Mouse (Mus musculus) heart, adult 2 months (tissue): Measurements from ENCODE around the gene Lrtm1. TPM values are rescaled to one million over a fixed set of nuclear protein-coding genes. Genes with fewer than 3 reads are reported as not detected.
A peak's percentile ranks its signal among the peaks of the same experiment; 100 is the strongest.

ENCODE experiments used
- DNase-seq, 2 experiments: peaks; one replicate each; pipeline ENCODE4 v3.0.0; 2021
- H3K27ac ChIP-seq: fragments of 200-600 bp; 2 replicates; pipeline ENCODE4 v1.8.1; 2022
- H3K27me3 ChIP-seq: fragments of 200-500 bp; 2 replicates; pipeline ENCODE4 v1.6.1; 2012; ENCODE audit warnings: mild to moderate bottlenecking, low read length, inconsistent platforms, mixed read lengths; ENCODE audit not compliant: control insufficient read depth, insufficient read depth
- H3K36me3 ChIP-seq: fragments of 200-500 bp; 2 replicates; pipeline ENCODE4 v1.6.1; 2012; ENCODE audit warnings: low read length, inconsistent platforms; ENCODE audit not compliant: control insufficient read depth, insufficient read depth
- H3K4me1 ChIP-seq: fragments of 200-500 bp; 2 replicates; pipeline ENCODE4 v1.6.1; 2011; ENCODE audit warnings: low read length; ENCODE audit not compliant: control insufficient read depth, insufficient read depth
- H3K4me3 ChIP-seq: fragments of 200-600 bp; 2 replicates; pipeline ENCODE4 v1.8.1; 2022
- H3K79me2 ChIP-seq: fragments of 200-500 bp; replicated peaks from 2 replicates; pipeline ENCODE4 v1.6.1; 2012; ENCODE audit warnings: mild to moderate bottlenecking, inconsistent platforms, low read length, moderate library complexity, mixed read lengths; ENCODE audit not compliant: control insufficient read depth, insufficient read depth
- H3K9ac ChIP-seq: fragments of 200-500 bp; 2 replicates; pipeline ENCODE4 v1.6.1; 2012; ENCODE audit warnings: low read depth, mild to moderate bottlenecking, control low read depth, inconsistent platforms, low read length, mixed read lengths
- CTCF ChIP-seq: fragments of 200-600 bp; IDR thresholded peaks from 2 replicates; pipeline ENCODE4 v1.8.1; 2022; ENCODE audit warnings: antibody characterized with exemption, mild to moderate bottlenecking, moderate library complexity
- EP300 ChIP-seq: fragments of 200-500 bp; IDR thresholded peaks from 2 replicates; pipeline ENCODE4 v1.6.1; 2011; ENCODE audit warnings: low read depth, low read length, control low read depth; ENCODE audit not compliant: insufficient read depth
- POLR2A ChIP-seq: fragments of 200-500 bp; IDR thresholded peaks from 2 replicates; pipeline ENCODE4 v1.6.1; 2011; ENCODE audit warnings: mild to moderate bottlenecking, low read depth, low read length, control low read depth; ENCODE audit not compliant: insufficient read depth
- WGBS: fragments of 180-500 bp; shearing (Covaris S2); methylation state at CpG from one replicate; pipeline ENCODE4 v1.1.7; 2018; 5-methylcytosine and 5-hydroxymethylcytosine counted together
- intact Hi-C: fragments of 180-260 bp; cut with DNase I; formaldehyde crosslinking; loops from one replicate; pipeline ENCODE4 v1.15.1; 2025
- long read RNA-seq: library from polyadenylated mRNA; stranded (forward); transcript quantifications from one replicate; pipeline ENCODE4 v2.0.0, GENCODE M21; 2021
- polyA plus RNA-seq: library from polyadenylated mRNA; depleted of rRNA; stranded (reverse); fragments of >200 nt; gene quantifications from 2 replicates; pipeline ENCODE4 v1.2.3, GENCODE M21; 2012; rRNA removed
- total RNA-seq, 2 experiments: library from RNA; stranded (reverse); gene quantifications; 2 replicates each; pipeline ENCODE4 v1.2.3; 2021

Gene Lrtm1
- total RNA-seq (100 to 1,000 TPM; 189 to 202 TPM), polyA plus RNA-seq (81.6 and 182 TPM in 2 replicates)
- long read RNA-seq, full-length matches to known transcripts, result 22 of 68 reads
- long read RNA-seq, partial matches to known transcripts, result 4 of 68 reads
- long read RNA-seq, other reads (novel, unspliced or antisense), result 42 of 68 reads

GRCm38 (mm10) chr14:29017883-29018282, at the start of gene Lrtm1:
TSS of gene Lrtm1 (plus strand) at chr14:29018208.
- Histone ChIP-seq H3K4me1 (no peaks in the 10 kb centered on the region), H3K36me3 (no peaks in the 10 kb centered on the region), H3K27me3 (no peaks in the 10 kb centered on the region), H3K4me3 (peak within 1 kb of the TSS; percentile 46), H3K27ac (peak within 1 kb of the TSS; percentile 84), H3K79me2 (no peaks in the 10 kb centered on the region), H3K9ac (peak within 1 kb of the TSS; percentile 56)
- WGBS, result 23% methylated on average over 5 of the region's 5 CpGs
- DNase-seq, result peak; percentile 36 to 76
- intact Hi-C loops, result no loop called here
- peak; percentile 69; the same call in 1 of the 2 replicates for TF ChIP-seq EP300
- TF ChIP-seq CTCF, result no peak

- no peaks in the 10 kb centered on the region for H3K79me2 ChIP-seq
- 91% methylated on average over 4 of the region's 4 CpGs for WGBS
- H3K27me3 ChIP-seq, result no peaks in the 10 kb centered on the region
Observed at GRCm38 (mm10) chr14:28969247-28969646, 48.8 kb upstream of the Lrtm1 start.

GRCm38 (mm10) chr14:28972620-28973019, 45.4 kb upstream of the Lrtm1 start:
- no peaks in the 10 kb centered on the region for H3K4me1 ChIP-seq
- TF ChIP-seq EP300 (no peak), POLR2A (no peak), CTCF (no peak)
- 70% methylated on average over 5 of the region's 5 CpGs for WGBS
- no peaks in the 10 kb centered on the region for H3K27me3 ChIP-seq
- H3K36me3 ChIP-seq, result no peaks in the 10 kb centered on the region
- no peaks in the 10 kb centered on the region for H3K79me2 ChIP-seq
- H3K9ac ChIP-seq, result no peak overlapping the region
- intact Hi-C loops, result no loop called here
- H3K4me3 ChIP-seq, result no peak overlapping the region
- DNase-seq, result no peak
- no peak overlapping the region for H3K27ac ChIP-seq

More at GRCm38 (mm10) chr14:28969247-28969646, 48.8 kb upstream of the Lrtm1 start:
- no peak for TF ChIP-seq CTCF
- no peak for TF ChIP-seq POLR2A
- no peak for TF ChIP-seq EP300
- Histone ChIP-seq H3K36me3 (no peaks in the 10 kb centered on the region), H3K4me3 (no peak overlapping the region), H3K4me1 (no peaks in the 10 kb centered on the region), H3K9ac (no peak overlapping the region), H3K27ac (no peak overlapping the region)
- intact Hi-C loops, result no loop called here
- no peak for DNase-seq

GRCm38 (mm10) chr14:28979230-28979629, 38.8 kb upstream of the Lrtm1 start:
- intact Hi-C loops, result no loop called here

GRCm38 (mm10) chr14:28980482-28980881, 37.5 kb upstream of the Lrtm1 start:
- H3K27ac ChIP-seq, result no peak overlapping the region
- DNase-seq, result no peak
- no peak overlapping the region for H3K9ac ChIP-seq
- no peaks in the 10 kb centered on the region for H3K27me3 ChIP-seq
- no peaks in the 10 kb centered on the region for H3K4me1 ChIP-seq
- TF ChIP-seq CTCF (0 out of 2 replicates have a peak, but pooled peaks have one; percentile 3), EP300 (no peak), POLR2A (no peak)
- intact Hi-C loops, result no loop called here
- no peaks in the 10 kb centered on the region for H3K79me2 ChIP-seq
- no peak overlapping the region for H3K4me3 ChIP-seq
- H3K36me3 ChIP-seq, result no peaks in the 10 kb centered on the region
- WGBS, result 61% methylated on average over 3 of the region's 3 CpGs

More at GRCm38 (mm10) chr14:28979230-28979629, 38.8 kb upstream of the Lrtm1 start:
- Histone ChIP-seq H3K27ac (no peak overlapping the region), H3K27me3 (no peaks in the 10 kb centered on the region), H3K4me1 (no peaks in the 10 kb centered on the region), H3K4me3 (no peak overlapping the region), H3K79me2 (no peaks in the 10 kb centered on the region), H3K9ac (no peak overlapping the region), H3K36me3 (no peaks in the 10 kb centered on the region)
- DNase-seq, result no peak
- 85% methylated on average over 2 of the region's 2 CpGs for WGBS
- no peak for TF ChIP-seq EP300
- TF ChIP-seq POLR2A, result no peak
- no peak for TF ChIP-seq CTCF

- 63% methylated on average over 2 of the region's 2 CpGs for WGBS
- Histone ChIP-seq H3K36me3 (no peaks in the 10 kb centered on the region), H3K4me3 (no peak overlapping the region), H3K79me2 (no peaks in the 10 kb centered on the region), H3K4me1 (no peaks in the 10 kb centered on the region), H3K27ac (no peak overlapping the region), H3K27me3 (no peaks in the 10 kb centered on the region), H3K9ac (no peak overlapping the region)
- DNase-seq, result no peak
- intact Hi-C loops, result no loop called here
- TF ChIP-seq CTCF, result no peak
Observed at GRCm38 (mm10) chr14:28984276-28984675, 33.7 kb upstream of the Lrtm1 start.
